Mouse (Mus musculus) midbrain, embryonic 13.5 days (tissue): ENCODE measurements at regions not wholly inside any gene's neighbourhood (a gene's known extent, or its start where the extent isn't known, plus 50 kb on each side); places are given as distances from the start of the nearest gene placed in this dataset.

Experiments used
- ATAC-seq: fragments of 200-750 bp; cut with Nextera tagmentation; 2 replicates; pipeline ENCODE4 v1.8.0; 2017; ENCODE audit warnings: mild to moderate bottlenecking, moderate TSS enrichment, moderate library complexity
- H3K27ac ChIP-seq: fragments of 300-500 bp; sonication (generic); 2 replicates; pipeline ENCODE4 v1.5.1; 2015; ENCODE audit warnings: inconsistent platforms, mild to moderate bottlenecking, moderate library complexity
- H3K27me3 ChIP-seq: fragments of 300-500 bp; sonication (generic); 2 replicates; pipeline ENCODE4 v1.6.1; 2015; ENCODE audit warnings: mild to moderate bottlenecking, inconsistent platforms
- H3K36me3 ChIP-seq: fragments of 300-500 bp; sonication (generic); 2 replicates; pipeline ENCODE4 v1.6.1; 2015; ENCODE audit warnings: mild to moderate bottlenecking, inconsistent platforms
- H3K4me1 ChIP-seq: fragments of 300-500 bp; sonication (generic); replicated peaks from 2 replicates; pipeline ENCODE4 v1.6.1; 2015; ENCODE audit warnings: inconsistent platforms
- H3K4me2 ChIP-seq: fragments of 300-500 bp; sonication (generic); replicated peaks from 2 replicates; pipeline ENCODE4 v1.6.1; 2015; ENCODE audit warnings: moderate library complexity, mild to moderate bottlenecking, inconsistent platforms
- H3K4me3 ChIP-seq: fragments of 300-500 bp; sonication (generic); replicated peaks from 2 replicates; pipeline ENCODE4 v1.5.1; 2015; ENCODE audit warnings: mild to moderate bottlenecking, inconsistent platforms
- H3K9ac ChIP-seq: fragments of 300-500 bp; sonication (generic); replicated peaks from 2 replicates; pipeline ENCODE4 v1.6.1; 2015; ENCODE audit warnings: mild to moderate bottlenecking, inconsistent platforms
- H3K9me3 ChIP-seq: fragments of 300-500 bp; sonication (generic); 2 replicates; pipeline ENCODE4 v1.6.1; 2016; ENCODE audit warnings: mild to moderate bottlenecking, inconsistent platforms
- whole genome bisulfite sequencing: fragments of 180-500 bp; shearing (Covaris S2); methylation state at CpG from one replicate; pipeline ENCODE4 v1.1.7; 2015; 5-methylcytosine and 5-hydroxymethylcytosine counted together

GRCm38 (mm10) chr12:26057491-26058054 lies 357.5 kb downstream of the Rnf144a start:
- WGBS: 91% methylated on average over 9 of the region's 9 CpGs
- no peak overlapping the region for H3K4me2 ChIP-seq
- H3K9me3 ChIP-seq: no peaks in the 10 kb centered on the region
- H3K4me3 ChIP-seq: no peak overlapping the region
- no peak for ATAC-seq
- no peak overlapping the region for H3K27ac ChIP-seq
- H3K4me1 ChIP-seq: no peaks in the 10 kb centered on the region
- no peak overlapping the region for H3K9ac ChIP-seq
- no peaks in the 10 kb centered on the region for H3K27me3 ChIP-seq
- H3K36me3 ChIP-seq: no peaks in the 10 kb centered on the region

GRCm38 (mm10) chr12:26046991-26047390 lies 368.1 kb downstream of the Rnf144a start:
- H3K9ac ChIP-seq: no peak overlapping the region
- no peaks in the 10 kb centered on the region for H3K36me3 ChIP-seq
- ATAC-seq: no peak
- H3K4me2 ChIP-seq: no peak overlapping the region
- WGBS: 90% methylated on average over 6 of the region's 6 CpGs
- H3K4me1 ChIP-seq: no peaks in the 10 kb centered on the region
- no peak overlapping the region for H3K4me3 ChIP-seq
- no peaks in the 10 kb centered on the region for H3K27me3 ChIP-seq
- H3K9me3 ChIP-seq: 0 out of 2 replicates have a peak, but pooled peaks cover 5% of the 10 kb centered on the region
- H3K27ac ChIP-seq: no peak overlapping the region

- H3K27ac ChIP-seq: no peak overlapping the region
- H3K4me2 ChIP-seq: no peak overlapping the region
- 0 out of 2 replicates have a peak, but pooled peaks cover 5% of the 10 kb centered on the region for H3K9me3 ChIP-seq
- no peak for ATAC-seq
- H3K9ac ChIP-seq: no peak overlapping the region
- H3K4me1 ChIP-seq: no peaks in the 10 kb centered on the region
- H3K4me3 ChIP-seq: no peak overlapping the region
- H3K27me3 ChIP-seq: no peaks in the 10 kb centered on the region
- H3K36me3 ChIP-seq: no peaks in the 10 kb centered on the region
- WGBS: 88% methylated on average over 1 of the region's 1 CpGs
Measured at GRCm38 (mm10) chr12:26045321-26045720, 369.7 kb downstream of the Rnf144a start.

GRCm38 (mm10) chr12:26012951-26013350 lies 402.1 kb downstream of the Rnf144a start:
- Histone ChIP-seq H3K4me1 (no peaks in the 10 kb centered on the region), H3K9me3 (no peaks in the 10 kb centered on the region), H3K4me3 (no peak overlapping the region), H3K36me3 (no peaks in the 10 kb centered on the region), H3K4me2 (no peak overlapping the region), H3K27me3 (no peaks in the 10 kb centered on the region), H3K9ac (no peak overlapping the region), H3K27ac (no peak overlapping the region)
- no peak for ATAC-seq
- WGBS: 86% methylated on average over 5 of the region's 5 CpGs

GRCm38 (mm10) chr12:25994063-25994462 lies 421.0 kb downstream of the Rnf144a start:
- H3K4me3 ChIP-seq: no peak overlapping the region
- H3K27me3 ChIP-seq: no peaks in the 10 kb centered on the region
- no peak overlapping the region for H3K9ac ChIP-seq
- H3K27ac ChIP-seq: no peak overlapping the region
- 85% methylated on average over 4 of the region's 4 CpGs for WGBS
- no peaks in the 10 kb centered on the region for H3K36me3 ChIP-seq
- no peak overlapping the region for H3K4me2 ChIP-seq
- H3K4me1 ChIP-seq: no peaks in the 10 kb centered on the region
- no peak for ATAC-seq
- no peaks in the 10 kb centered on the region for H3K9me3 ChIP-seq

GRCm38 (mm10) chr12:25991801-25992525 lies 423.1 kb downstream of the Rnf144a start:
- Histone ChIP-seq H3K4me3 (no peak overlapping the region), H3K4me1 (no peaks in the 10 kb centered on the region), H3K9me3 (no peaks in the 10 kb centered on the region), H3K36me3 (no peaks in the 10 kb centered on the region), H3K27me3 (no peaks in the 10 kb centered on the region), H3K4me2 (no peak overlapping the region), H3K27ac (no peak overlapping the region), H3K9ac (no peak overlapping the region)
- ATAC-seq: no peak
- 85% methylated on average over 6 of the region's 6 CpGs for WGBS

- H3K36me3 ChIP-seq: no peaks in the 10 kb centered on the region
- no peaks in the 10 kb centered on the region for H3K4me1 ChIP-seq
- H3K4me3 ChIP-seq: no peak overlapping the region
- H3K9me3 ChIP-seq: no peaks in the 10 kb centered on the region
- H3K4me2 ChIP-seq: no peak overlapping the region
- WGBS: 98% methylated on average over 4 of the region's 4 CpGs
- no peaks in the 10 kb centered on the region for H3K27me3 ChIP-seq
- no peak for ATAC-seq
- H3K27ac ChIP-seq: no peak overlapping the region
- no peak overlapping the region for H3K9ac ChIP-seq
Measured at GRCm38 (mm10) chr12:25982545-25982944, 432.5 kb downstream of the Rnf144a start.

- H3K27me3 ChIP-seq: no peaks in the 10 kb centered on the region
- no peaks in the 10 kb centered on the region for H3K36me3 ChIP-seq
- no peak overlapping the region for H3K4me2 ChIP-seq
- 95% methylated on average over 5 of the region's 5 CpGs for WGBS
- H3K4me3 ChIP-seq: no peak overlapping the region
- H3K27ac ChIP-seq: no peak overlapping the region
- ATAC-seq: no peak
- H3K9ac ChIP-seq: no peak overlapping the region
- H3K9me3 ChIP-seq: no peaks in the 10 kb centered on the region
- H3K4me1 ChIP-seq: no peaks in the 10 kb centered on the region
Measured at GRCm38 (mm10) chr12:25978335-25978734, 436.7 kb downstream of the Rnf144a start.

- no peak for ATAC-seq
- H3K9ac ChIP-seq: no peak overlapping the region
- no peak overlapping the region for H3K4me3 ChIP-seq
- H3K4me2 ChIP-seq: no peak overlapping the region
- no peaks in the 10 kb centered on the region for H3K27me3 ChIP-seq
- no peaks in the 10 kb centered on the region for H3K4me1 ChIP-seq
- whole genome bisulfite sequencing: 90% methylated on average over 4 of the region's 4 CpGs
- H3K27ac ChIP-seq: no peak overlapping the region
- no peaks in the 10 kb centered on the region for H3K36me3 ChIP-seq
- no peaks in the 10 kb centered on the region for H3K9me3 ChIP-seq
Measured at GRCm38 (mm10) chr12:25958584-25958983, 456.5 kb downstream of the Rnf144a start.

- Histone ChIP-seq H3K9ac (no peak overlapping the region), H3K4me1 (no peaks in the 10 kb centered on the region), H3K27me3 (no peaks in the 10 kb centered on the region), H3K9me3 (no peaks in the 10 kb centered on the region), H3K4me2 (no peak overlapping the region), H3K4me3 (no peak overlapping the region), H3K27ac (no peak overlapping the region), H3K36me3 (no peaks in the 10 kb centered on the region)
- 97% methylated on average over 1 of the region's 1 CpGs for WGBS
- no peak for ATAC-seq
Measured at GRCm38 (mm10) chr12:25957547-25957946, 457.5 kb downstream of the Rnf144a start.

- Histone ChIP-seq H3K9me3 (no peaks in the 10 kb centered on the region), H3K4me2 (no peak overlapping the region), H3K4me1 (no peaks in the 10 kb centered on the region), H3K9ac (no peak overlapping the region), H3K4me3 (no peak overlapping the region), H3K27me3 (no peaks in the 10 kb centered on the region), H3K27ac (no peak overlapping the region), H3K36me3 (no peaks in the 10 kb centered on the region)
- WGBS: 86% methylated on average over 7 of the region's 7 CpGs
- ATAC-seq: no peak
Measured at GRCm38 (mm10) chr12:25947107-25947506, 467.9 kb downstream of the Rnf144a start.

- no peak for ATAC-seq
- WGBS: 88% methylated on average over 3 of the region's 3 CpGs
- H3K36me3 ChIP-seq: no peaks in the 10 kb centered on the region
Measured at GRCm38 (mm10) chr12:25946121-25946520, 468.9 kb downstream of the Rnf144a start.

GRCm38 (mm10) chr12:25938856-25939255 lies 476.2 kb downstream of the Rnf144a start:
- Histone ChIP-seq H3K4me2 (no peak overlapping the region), H3K4me1 (no peaks in the 10 kb centered on the region), H3K27me3 (no peaks in the 10 kb centered on the region), H3K4me3 (no peak overlapping the region), H3K9ac (no peak overlapping the region), H3K9me3 (no peaks in the 10 kb centered on the region), H3K27ac (no peak overlapping the region), H3K36me3 (no peaks in the 10 kb centered on the region)
- ATAC-seq: no peak
- WGBS: 63% methylated on average over 6 of the region's 6 CpGs

More at GRCm38 (mm10) chr12:25946121-25946520, 468.9 kb downstream of the Rnf144a start:
- Histone ChIP-seq H3K4me3 (no peak overlapping the region), H3K4me1 (no peaks in the 10 kb centered on the region), H3K4me2 (no peak overlapping the region), H3K27ac (no peak overlapping the region), H3K27me3 (no peaks in the 10 kb centered on the region), H3K9ac (no peak overlapping the region), H3K9me3 (no peaks in the 10 kb centered on the region)
